Mouse (Mus musculus): ENCODE measurements around the gene 1700019N19Rik. TPM values are rescaled to one million over a fixed set of nuclear protein-coding genes. Genes with fewer than 3 reads are reported as not detected.

The 1700019N19Rik gene
- polyA plus RNA-seq, 1 experiment from 2014 or later, result not detected

DNA sequence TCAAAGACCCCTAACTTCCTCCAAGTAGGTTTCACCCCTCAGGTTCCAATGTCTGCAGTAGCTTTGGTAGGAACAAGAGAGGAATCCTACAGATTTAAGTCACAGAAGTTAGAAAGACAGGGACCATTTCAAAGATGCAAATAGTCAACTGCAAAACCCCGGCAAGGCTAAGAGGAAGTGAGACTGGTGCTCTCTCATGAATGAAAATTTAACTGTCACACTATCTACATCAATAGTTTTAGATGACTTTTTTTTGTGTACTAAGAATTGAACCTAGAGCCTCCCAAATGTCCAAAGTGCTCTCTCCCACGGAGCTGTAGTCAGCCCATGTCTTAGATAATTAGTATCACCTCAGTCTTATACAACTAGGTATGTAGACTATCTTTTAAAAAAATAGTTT is 38.7 kb upstream of the 1700019N19Rik start:
- Histone ChIP-seq H3K4me1 (ENCODE audit: insufficient read depth) (no peaks in the 10 kb centered on the region), H3K4me3 (ENCODE audit: low read depth, low read length) (no peak overlapping the region), H3K27me3 (ENCODE audit: insufficient read depth, low read length) (no peaks in the 10 kb centered on the region), H3K9ac (no peak overlapping the region), H3K4me2 (no peak overlapping the region), H3K9me3 (ENCODE audit: low read depth, low read length) (no peaks in the 10 kb centered on the region), H3K36me3 (ENCODE audit: insufficient read depth) (no peaks in the 10 kb centered on the region), H3K27ac (ENCODE audit: low read depth) (no peak overlapping the region)
- no peak for TF ChIP-seq CTCF (IDR thresholded peaks at IDR 0.05; ENCODE audit: low read depth)
- DNase-seq (no peak), ATAC-seq (ENCODE audit: insufficient read depth) (no peak)
- 60% methylated on average over 2 of the region's 2 CpGs for WGBS

DNA sequence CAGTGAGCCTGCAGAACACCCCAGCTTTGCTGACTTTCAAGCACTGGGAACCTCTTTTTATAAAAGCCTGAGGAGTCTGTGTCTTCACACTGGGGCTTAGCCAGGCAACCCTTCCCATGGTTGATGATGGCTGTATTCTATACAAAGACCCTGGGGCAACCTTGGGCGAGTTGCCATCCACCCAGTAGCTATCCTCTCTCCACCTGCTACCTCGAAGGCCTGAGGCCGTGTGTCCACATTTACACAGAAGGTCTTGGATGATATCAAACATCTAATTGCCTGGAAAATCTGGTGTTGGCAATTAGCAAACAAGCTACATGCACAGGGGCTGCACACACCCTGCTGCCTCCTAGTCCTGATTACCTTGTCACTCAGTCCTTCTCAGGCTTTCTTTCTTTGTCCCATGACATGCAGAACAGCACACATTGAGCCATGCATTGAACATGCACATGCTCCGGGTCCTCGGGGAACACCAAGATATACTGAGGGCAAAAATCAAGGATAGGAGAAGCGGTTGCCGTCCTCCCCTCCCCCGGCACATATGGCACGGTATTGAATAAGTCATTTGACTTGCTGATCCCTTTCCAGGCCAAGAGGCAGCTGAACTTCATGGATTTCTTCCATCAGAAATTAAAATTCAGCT is 37.1 kb upstream of the 1700019N19Rik start:
- Histone ChIP-seq H3K36me3 (ENCODE audit: insufficient read depth) (no peaks in the 10 kb centered on the region), H3K9me3 (ENCODE audit: low read depth, low read length) (no peaks in the 10 kb centered on the region), H3K27ac (ENCODE audit: low read depth) (no peak overlapping the region), H3K4me1 (ENCODE audit: insufficient read depth) (no peaks in the 10 kb centered on the region), H3K4me3 (ENCODE audit: low read depth, low read length) (no peak overlapping the region), H3K27me3 (ENCODE audit: insufficient read depth, low read length) (no peaks in the 10 kb centered on the region), H3K9ac (no peak overlapping the region), H3K4me2 (no peak overlapping the region)
- no peak for ATAC-seq (ENCODE audit: insufficient read depth)
- WGBS, result 89% methylated on average over 9 of the region's 9 CpGs
- DNase-seq, result no peak
- TF ChIP-seq CTCF (IDR thresholded peaks at IDR 0.05; ENCODE audit: low read depth), result no peak

DNA sequence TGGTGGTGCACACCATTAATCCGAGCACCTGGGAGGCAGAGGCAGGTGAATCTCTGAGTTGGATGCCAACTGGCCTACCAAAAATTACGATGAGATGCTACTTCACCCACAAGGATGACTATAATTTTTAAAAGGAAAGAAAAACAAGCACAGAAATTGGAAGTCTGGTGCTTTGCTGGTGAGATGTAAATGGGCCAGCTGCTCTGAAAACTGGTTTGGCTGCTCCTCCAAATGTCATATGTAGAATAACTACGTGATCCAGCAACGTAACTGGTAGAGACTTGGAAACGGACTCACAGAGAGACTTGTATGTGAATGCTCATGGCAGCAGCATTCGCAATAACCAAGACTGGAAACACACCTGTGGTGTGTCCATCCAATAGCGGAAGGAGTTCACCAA is 35.9 kb upstream of the 1700019N19Rik start:
- no peak for ATAC-seq (ENCODE audit: insufficient read depth)
- no peaks in the 10 kb centered on the region for H3K9me3 ChIP-seq (ENCODE audit: low read depth, low read length)
- H3K27ac ChIP-seq (ENCODE audit: low read depth), result no peak overlapping the region
- H3K36me3 ChIP-seq (ENCODE audit: insufficient read depth), result no peaks in the 10 kb centered on the region
- TF ChIP-seq CTCF (IDR thresholded peaks at IDR 0.05; ENCODE audit: low read depth), result no peak
- H3K4me3 ChIP-seq (ENCODE audit: low read depth, low read length), result no peak overlapping the region
- DNase-seq, result peak; percentile 30
- no peaks in the 10 kb centered on the region for H3K4me1 ChIP-seq (ENCODE audit: insufficient read depth)
- H3K9ac ChIP-seq, result no peak overlapping the region
- WGBS, result 85% methylated on average over 7 of the region's 7 CpGs
- H3K4me2 ChIP-seq, result no peak overlapping the region
- no peaks in the 10 kb centered on the region for H3K27me3 ChIP-seq (ENCODE audit: insufficient read depth, low read length)

DNA sequence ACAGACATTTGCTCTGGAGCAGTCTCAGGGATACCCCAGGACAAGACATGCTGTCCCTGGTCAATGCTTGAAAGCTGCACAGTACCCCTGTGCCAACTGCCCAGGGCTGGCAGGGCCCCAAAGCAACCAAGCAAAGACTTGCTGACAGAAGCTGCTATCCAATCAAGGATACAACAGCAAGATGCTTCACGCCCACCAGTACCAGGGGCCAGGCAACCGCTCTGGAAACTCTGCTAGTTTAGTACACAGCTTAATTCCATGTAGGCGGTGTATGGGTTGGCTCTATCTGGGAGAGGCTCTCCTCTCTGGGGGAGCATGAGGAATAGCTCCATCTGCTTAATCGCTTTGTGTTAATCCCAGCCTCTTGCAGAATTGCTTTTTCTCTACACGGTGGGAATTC is 35.3 kb upstream of the 1700019N19Rik start:
- ATAC-seq (ENCODE audit: insufficient read depth) (no peak), DNase-seq (no peak)
- Histone ChIP-seq H3K9ac (no peak overlapping the region), H3K36me3 (ENCODE audit: insufficient read depth) (no peaks in the 10 kb centered on the region), H3K4me3 (ENCODE audit: low read depth, low read length) (no peak overlapping the region), H3K4me1 (ENCODE audit: insufficient read depth) (no peaks in the 10 kb centered on the region), H3K27ac (ENCODE audit: low read depth) (no peak overlapping the region), H3K4me2 (no peak overlapping the region), H3K27me3 (ENCODE audit: insufficient read depth, low read length) (no peaks in the 10 kb centered on the region), H3K9me3 (ENCODE audit: low read depth, low read length) (no peaks in the 10 kb centered on the region)
- no peak for TF ChIP-seq CTCF (IDR thresholded peaks at IDR 0.05; ENCODE audit: low read depth)
- 75% methylated on average over 5 of the region's 5 CpGs for WGBS

DNA sequence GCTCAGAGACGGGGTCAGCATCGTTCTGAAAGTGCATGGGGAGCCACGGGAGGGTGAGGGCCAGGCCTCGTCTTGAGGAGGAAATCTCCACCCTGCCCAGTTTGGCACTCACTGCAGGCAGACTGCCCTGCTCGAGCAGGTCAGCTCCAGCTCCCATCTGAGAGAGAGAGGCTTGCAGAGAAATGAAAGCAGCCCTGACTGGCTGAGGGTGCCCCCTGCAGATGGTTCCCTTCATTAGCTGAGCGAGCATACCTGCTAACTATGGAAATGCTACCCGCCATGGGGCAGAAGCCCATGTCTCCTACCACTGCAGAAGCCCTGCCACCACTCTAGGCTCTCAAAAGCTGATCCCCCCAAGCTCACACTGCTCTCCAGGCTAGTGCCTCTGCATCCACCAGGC is 33.4 kb upstream of the 1700019N19Rik start:
- Histone ChIP-seq H3K4me2 (no peak overlapping the region), H3K27ac (ENCODE audit: low read depth) (no peak overlapping the region), H3K4me1 (ENCODE audit: insufficient read depth) (no peaks in the 10 kb centered on the region), H3K27me3 (ENCODE audit: insufficient read depth, low read length) (no peaks in the 10 kb centered on the region), H3K9me3 (ENCODE audit: low read depth, low read length) (no peaks in the 10 kb centered on the region), H3K36me3 (ENCODE audit: insufficient read depth) (no peaks in the 10 kb centered on the region), H3K9ac (no peak overlapping the region), H3K4me3 (ENCODE audit: low read depth, low read length) (no peak overlapping the region)
- ATAC-seq (ENCODE audit: insufficient read depth), result no peak
- 53% methylated on average over 7 of the region's 7 CpGs for WGBS
- TF ChIP-seq CTCF (IDR thresholded peaks at IDR 0.05; ENCODE audit: low read depth), result no peak
- no peak for DNase-seq

DNA sequence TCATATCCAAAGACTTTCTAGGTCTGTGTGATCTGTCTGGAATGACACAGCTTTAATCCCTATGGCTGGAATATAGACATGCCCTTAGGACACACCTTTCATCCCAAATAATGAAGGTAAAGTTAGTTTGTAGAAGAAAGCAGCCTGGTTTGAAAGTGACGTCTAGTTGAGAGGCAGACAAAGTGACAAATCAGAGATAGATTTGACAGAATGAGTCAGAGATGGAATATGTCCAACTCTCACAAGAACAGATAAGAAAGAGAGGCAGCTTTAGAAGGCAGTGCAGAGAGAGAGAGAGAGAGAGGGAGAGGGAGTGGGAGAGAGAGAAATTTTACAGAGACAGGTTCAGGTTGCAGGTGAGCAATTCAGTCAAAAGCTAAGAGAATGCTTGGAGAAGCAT is 30.1 kb upstream of the 1700019N19Rik start:
- WGBS, result 47% methylated on average over 1 of the region's 1 CpGs
- TF ChIP-seq CTCF (IDR thresholded peaks at IDR 0.05; ENCODE audit: low read depth), result no peak
- Histone ChIP-seq H3K9me3 (ENCODE audit: low read depth, low read length) (no peaks in the 10 kb centered on the region), H3K9ac (no peak overlapping the region), H3K36me3 (ENCODE audit: insufficient read depth) (no peaks in the 10 kb centered on the region), H3K4me3 (ENCODE audit: low read depth, low read length) (no peak overlapping the region), H3K27ac (ENCODE audit: low read depth) (no peak overlapping the region), H3K4me2 (no peak overlapping the region), H3K4me1 (ENCODE audit: insufficient read depth) (no peaks in the 10 kb centered on the region), H3K27me3 (ENCODE audit: insufficient read depth, low read length) (no peaks in the 10 kb centered on the region)
- no peak for DNase-seq
- ATAC-seq (ENCODE audit: insufficient read depth), result no peak

DNA sequence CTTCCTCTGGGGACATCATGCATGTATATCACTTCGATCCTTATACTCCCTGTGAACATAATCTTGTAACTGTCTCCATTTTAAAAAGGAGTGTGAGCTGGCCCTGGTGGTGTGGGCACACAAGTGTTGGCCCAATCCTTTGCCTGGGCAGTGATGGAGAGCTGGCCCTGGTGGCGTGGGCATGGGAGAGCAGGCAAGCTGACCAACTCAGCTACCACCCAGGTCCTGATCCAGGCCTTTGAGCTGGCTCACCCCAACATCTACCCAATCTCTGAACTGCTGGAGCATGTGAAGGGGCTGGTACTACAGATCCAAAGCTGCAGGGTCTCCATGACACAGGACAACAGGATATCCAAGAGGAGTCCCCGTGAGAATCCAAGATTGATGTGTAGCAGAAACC is 29.0 kb upstream of the 1700019N19Rik start:
- DNase-seq (no peak), ATAC-seq (ENCODE audit: insufficient read depth) (no peak)
- 79% methylated on average over 3 of the region's 3 CpGs for whole genome bisulfite sequencing
- Histone ChIP-seq H3K4me3 (ENCODE audit: low read depth, low read length) (no peak overlapping the region), H3K4me1 (ENCODE audit: insufficient read depth) (no peaks in the 10 kb centered on the region), H3K9me3 (ENCODE audit: low read depth, low read length) (no peaks in the 10 kb centered on the region), H3K36me3 (ENCODE audit: insufficient read depth) (no peaks in the 10 kb centered on the region), H3K27ac (ENCODE audit: low read depth) (no peak overlapping the region), H3K27me3 (ENCODE audit: insufficient read depth, low read length) (no peaks in the 10 kb centered on the region), H3K4me2 (no peak overlapping the region), H3K9ac (no peak overlapping the region)
- TF ChIP-seq CTCF (IDR thresholded peaks at IDR 0.05; ENCODE audit: low read depth), result no peak
